Mouse (Mus musculus) cerebellum, adult 2 months (tissue): ENCODE results near the gene Arhgap19.
"Not testable (repeated sequence)": the region's sequence is repeated elsewhere in the genome, so short reads cannot be mapped to it uniquely, and the experiment has no call there.

ENCODE experiments used
- CTCF ChIP-seq: fragments of 200-500 bp; IDR thresholded peaks from 2 replicates; pipeline ENCODE4 v1.5.1; 2011; ENCODE audit warnings: low read depth, mild to moderate bottlenecking, control low read depth, low read length, moderate library complexity, borderline replicate concordance; ENCODE audit not compliant: insufficient read depth
- POLR2A ChIP-seq: fragments of 200-500 bp; IDR thresholded peaks from 2 replicates; pipeline ENCODE4 v1.6.1; 2011; ENCODE audit warnings: low read length, control low read depth, borderline replicate concordance; ENCODE audit not compliant: insufficient read depth

GRCm38 (mm10) chr19:41847614-41847991, 45.8 kb upstream of the Arhgap19 start:
- not testable (repeated sequence) for TF ChIP-seq CTCF, POLR2A
